10 mouse cellular contexts compared by ENCODE assay signal in genomic region chr7:46029299-46030144, GRCm38 (mm10). TPM values are rescaled to one million over a fixed set of nuclear protein-coding genes. Genes with fewer than 3 reads are reported as not detected.
DNase-seq lines count a peak whose midpoint lies in the region; ATAC-seq and TF ChIP-seq lines count a peak whose summit lies in the region.
"Had no signal": no experiment of that assay in that cellular context is flagged by ENCODE, and none has a peak within 500 bp of the region (broad histone marks: within the 10 kb centered on the region; RNA-seq: fewer than 3 reads in every experiment).

No protein-coding gene starts in this region.

- H3K9ac ChIP-seq in heart, adult 2 months (ENCODE audit: low read depth, low read length): no peak overlapping the region
- peak overlapping the region; percentile 49; the same call in 1 of the 2 replicates for H3K9ac ChIP-seq in lung, embryonic 16.5 days (ENCODE audit: low read length)
- no peak overlapping the region for H3K9ac ChIP-seq in limb, embryonic 12.5 days (replicated peaks)

- H3K9me3 ChIP-seq in heart, embryonic 10.5 days: no peaks in the 10 kb centered on the region
- no peaks in the 10 kb centered on the region for H3K9me3 ChIP-seq in lung, embryonic 16.5 days (ENCODE audit: control insufficient read depth, low read length)
- H3K9me3 ChIP-seq in limb, embryonic 12.5 days: no peaks in the 10 kb centered on the region

- TF ChIP-seq EP300 in heart, adult 2 months (IDR thresholded peaks at IDR 0.05; ENCODE audit: insufficient read depth, low read depth, low read length): no peak

- no peak overlapping the region for H3K27ac ChIP-seq in heart, embryonic 10.5 days
- H3K27ac ChIP-seq in heart, adult 2 months: no peak overlapping the region
- 0 out of 2 replicates have a peak overlapping the region, but pooled peaks have one; percentile 3 for H3K27ac ChIP-seq in lung, embryonic 16.5 days (ENCODE audit: low read length)
- H3K27ac ChIP-seq in limb, embryonic 12.5 days: no peak overlapping the region

- no peak for TF ChIP-seq CTCF in heart, adult 2 months (IDR thresholded peaks at IDR 0.05)

- H3K4me1 ChIP-seq in heart, embryonic 10.5 days: peaks cover 13% of the 10 kb centered on the region
- H3K4me1 ChIP-seq in heart, adult 2 months (ENCODE audit: control insufficient read depth, insufficient read depth, low read length): peaks cover 2% of the 10 kb centered on the region; the same call in 1 of the 2 replicates
- H3K4me1 ChIP-seq in lung, embryonic 16.5 days (replicated peaks; ENCODE audit: control insufficient read depth, insufficient read depth, low read length): peaks cover 6% of the 10 kb centered on the region
- peaks cover 18% of the 10 kb centered on the region for H3K4me1 ChIP-seq in limb, embryonic 12.5 days (replicated peaks)

- no peak for DNase-seq in heart, embryonic 10.5 days (ENCODE audit: low spot score)
- no peak for DNase-seq in heart, adult 2 months
- DNase-seq in lung, adult 18-20 months: no peak
- DNase-seq in splenic B cell, adult 2 months (ENCODE audit: low read depth, low spot score): peak; percentile 51
- DNase-seq in adrenal gland, postnatal 36 days: no peak
- DNase-seq in cerebellum, adult 9-10 months: no peak
- DNase-seq: spleen, adult 18-20 months had no signal

- 64% methylated on average over 9 of the region's 9 CpGs for WGBS in heart, embryonic 10.5 days
- WGBS in heart, adult 2 months: 67% methylated on average over 8 of the region's 9 CpGs
- WGBS in lung, embryonic 16.5 days: 57% methylated on average over 8 of the region's 9 CpGs
- WGBS in limb, embryonic 12.5 days: 70% methylated on average over 9 of the region's 9 CpGs

- H3K4me2 ChIP-seq in lung, embryonic 16.5 days (ENCODE audit: low read depth, low read length): peak overlapping the region; percentile 32
- H3K4me2 ChIP-seq in limb, embryonic 12.5 days: peak overlapping the region; percentile 45

- intact Hi-C loops in heart, adult 2 months (cut with DNase I): loop anchor here (10.0 kb wide), 1 partner anchor 195 kb away; the partner anchor contains the start of gene Grwd1

- H3K4me3 ChIP-seq in heart, embryonic 10.5 days: peak overlapping the region; percentile 31
- H3K4me3 ChIP-seq in heart, adult 2 months: no peak overlapping the region
- H3K4me3 ChIP-seq in lung, embryonic 16.5 days (ENCODE audit: low read length): no peak overlapping the region; the same call in 1 of the 2 replicates
- H3K4me3 ChIP-seq in limb, embryonic 12.5 days (replicated peaks): 0 out of 2 replicates have a peak overlapping the region, but pooled peaks have one; percentile 5

- no peak for ATAC-seq in lung, embryonic 16.5 days (ENCODE audit: low read depth)
- ATAC-seq in limb, embryonic 12.5 days (ENCODE audit: insufficient number of reproducible peaks, insufficient read depth, low FRiP score, low TSS enrichment, low read depth): no peak

- H3K36me3 ChIP-seq in heart, embryonic 10.5 days: no peaks in the 10 kb centered on the region
- no peaks in the 10 kb centered on the region for H3K36me3 ChIP-seq in heart, adult 2 months (ENCODE audit: control insufficient read depth, insufficient read depth, low read length)
- H3K36me3 ChIP-seq in lung, embryonic 16.5 days (ENCODE audit: control insufficient read depth, insufficient read depth, low read length): no peaks in the 10 kb centered on the region
- no peaks in the 10 kb centered on the region for H3K36me3 ChIP-seq in limb, embryonic 12.5 days
- no peaks in the 10 kb centered on the region for H3K36me3 ChIP-seq in splenic B cell, adult 2 months (ENCODE audit: control insufficient read depth, insufficient read depth, low read length, poor library complexity, severe bottlenecking)

- peaks cover 2% of the 10 kb centered on the region for H3K79me2 ChIP-seq in heart, adult 2 months (replicated peaks; ENCODE audit: control insufficient read depth, insufficient read depth, low read length)

- no peak for TF ChIP-seq POLR2A in heart, adult 2 months (IDR thresholded peaks at IDR 0.05; ENCODE audit: insufficient read depth, low read depth, low read length)

- H3K27me3 ChIP-seq in heart, embryonic 10.5 days (ENCODE audit: insufficient read depth, poor library complexity, severe bottlenecking): peaks cover 4% of the 10 kb centered on the region; the same call in 1 of the 2 replicates
- H3K27me3 ChIP-seq in heart, adult 2 months (ENCODE audit: control insufficient read depth, insufficient read depth, low read length): no peaks in the 10 kb centered on the region
- no peaks in the 10 kb centered on the region for H3K27me3 ChIP-seq in lung, embryonic 16.5 days (ENCODE audit: control insufficient read depth, insufficient read depth, low read depth, low read length)
- H3K27me3 ChIP-seq in limb, embryonic 12.5 days: no peaks in the 10 kb centered on the region
- H3K27me3 ChIP-seq in splenic B cell, adult 2 months (ENCODE audit: control insufficient read depth, insufficient read depth, low read length, poor library complexity, severe bottlenecking): no peaks in the 10 kb centered on the region

RNA-seq across cellular contexts. Expression of gene Abcc6, which starts 0.6 kb away (rescaled TPM):
- 0.02 and 1.3 TPM in 2 replicates for polyA plus RNA-seq in heart, embryonic 10.5 days (2016; fragmentation: Nextera tagmentation; extraction: Ambion mirVana)
- not detected for total RNA-seq in heart, adult 2 months (2021)
- polyA plus RNA-seq in heart, adult 2 months (2012; rRNA removed): 0.14 TPM in 1 of 2 replicates, not detected in the other
- 0.25 and 0.63 TPM in 2 replicates for polyA plus RNA-seq in lung, embryonic 16.5 days (2015; fragmentation: Nextera tagmentation; extraction: Ambion mirVana)
- polyA plus RNA-seq in limb, embryonic 12.5 days (2016; fragmentation: Nextera tagmentation; extraction: Ambion mirVana): 0.26 and 0.42 TPM in 2 replicates
- under 1 TPM in 1 of 2 experiments, not detected in 1; 0.60 TPM for total RNA-seq in adrenal gland, postnatal 36 days (2021)
- total RNA-seq: common myeloid progenitor, adult 5-6 weeks had no signal

RNA-seq across cellular contexts. Expression of gene Nomo1, which starts 4.0 kb away (rescaled TPM):
- 44.2 and 45.3 TPM in 2 replicates for polyA plus RNA-seq in heart, embryonic 10.5 days (2016; fragmentation: Nextera tagmentation; extraction: Ambion mirVana)
- total RNA-seq in heart, adult 2 months (2021): 10 to 100 TPM; 88.1 to 91.7 TPM
- polyA plus RNA-seq in heart, adult 2 months (2012; rRNA removed): 49.1 and 65.2 TPM in 2 replicates
- polyA plus RNA-seq in lung, embryonic 16.5 days (2015; fragmentation: Nextera tagmentation; extraction: Ambion mirVana): 30.3 and 31.4 TPM in 2 replicates
- 22.3 and 24.9 TPM in 2 replicates for polyA plus RNA-seq in limb, embryonic 12.5 days (2016; fragmentation: Nextera tagmentation; extraction: Ambion mirVana)
- 10 to 100 TPM; 67.8 to 69.6 TPM for total RNA-seq in adrenal gland, postnatal 36 days (2021)

Comparison
In these comparisons a context has a peak if more than half of its experiments do, and no peak if none do; other contexts are left out.
1. H3K4me3 ChIP-seq: peak in heart, embryonic 10.5 days (single experiment) and limb, embryonic 12.5 days (single experiment); none in heart, adult 2 months (single experiment) and lung, embryonic 16.5 days (single experiment).